Mouse (Mus musculus): ENCODE results near the gene Mab21l2. TPM values are rescaled to one million over a fixed set of nuclear protein-coding genes. Genes with fewer than 3 reads are reported as not detected.

Mab21l2 gene
- polyA plus RNA-seq, 2 experiments = 31.8 to 38.6 TPM

- peaks cover 14% of the 10 kb centered on the region for H3K4me1 ChIP-seq (ENCODE audit: control insufficient read depth, insufficient read depth, low read length)
- H3K27me3 ChIP-seq (ENCODE audit: control insufficient read depth, insufficient read depth, low read length) = no peaks in the 10 kb centered on the region
- H3K36me3 ChIP-seq (ENCODE audit: control insufficient read depth, insufficient read depth, low read length) = no peaks in the 10 kb centered on the region
- ATAC-seq (ENCODE audit: low FRiP score, low read depth) (no peak), DNase-seq (ENCODE audit: low spot score) (no peak)
- no peaks in the 10 kb centered on the region for H3K9me3 ChIP-seq (ENCODE audit: control insufficient read depth, low read length)
- no peak for TF ChIP-seq POLR2A (IDR thresholded peaks at IDR 0.05; ENCODE audit: borderline replicate concordance, extremely low read depth, insufficient read depth, insufficient read length)
- peak overlapping the region; percentile 44 for H3K27ac ChIP-seq (replicated peaks; ENCODE audit: low read depth, low read length)
- H3K4me2 ChIP-seq (replicated peaks; ENCODE audit: low read depth, low read length, severe bottlenecking) = peak overlapping the region; percentile 33
- no peak overlapping the region for H3K9ac ChIP-seq (ENCODE audit: low read depth, low read length, severe bottlenecking)
- WGBS = 35% methylated on average over 11 of the region's 11 CpGs
- no peak overlapping the region for H3K4me3 ChIP-seq (replicated peaks; ENCODE audit: low read length)
Observed at GRCm38 (mm10) chr3:86539555-86540168, 8.8 kb downstream of the Mab21l2 start.

- peak overlapping the region; percentile 10; the same call in 1 of the 2 replicates for H3K4me3 ChIP-seq (replicated peaks; ENCODE audit: low read length)
- DNase-seq (ENCODE audit: low spot score) = no peak
- H3K4me2 ChIP-seq (replicated peaks; ENCODE audit: low read depth, low read length, severe bottlenecking) = peak overlapping the region; percentile 33
- WGBS = 20% methylated on average over 13 of the region's 13 CpGs
- peaks cover 14% of the 10 kb centered on the region for H3K4me1 ChIP-seq (ENCODE audit: control insufficient read depth, insufficient read depth, low read length)
- H3K36me3 ChIP-seq (ENCODE audit: control insufficient read depth, insufficient read depth, low read length) = no peaks in the 10 kb centered on the region
- peak; percentile 62 for ATAC-seq (ENCODE audit: low FRiP score, low read depth)
- no peak for TF ChIP-seq POLR2A (IDR thresholded peaks at IDR 0.05; ENCODE audit: borderline replicate concordance, extremely low read depth, insufficient read depth, insufficient read length)
- H3K9me3 ChIP-seq (ENCODE audit: control insufficient read depth, low read length) = no peaks in the 10 kb centered on the region
- no peaks in the 10 kb centered on the region for H3K27me3 ChIP-seq (ENCODE audit: control insufficient read depth, insufficient read depth, low read length)
- peak overlapping the region; percentile 44 for H3K27ac ChIP-seq (replicated peaks; ENCODE audit: low read depth, low read length)
- peak overlapping the region; percentile 41; the same call in 1 of the 2 replicates for H3K9ac ChIP-seq (ENCODE audit: low read depth, low read length, severe bottlenecking)
Observed at GRCm38 (mm10) chr3:86538645-86539554, 9.5 kb downstream of the Mab21l2 start.

GRCm38 (mm10) chr3:86536751-86537150 is 11.7 kb downstream of the Mab21l2 start:
- H3K36me3 ChIP-seq (ENCODE audit: control insufficient read depth, insufficient read depth, low read length) = no peaks in the 10 kb centered on the region
- ATAC-seq (ENCODE audit: low FRiP score, low read depth) = no peak
- peaks cover 19% of the 10 kb centered on the region for H3K4me1 ChIP-seq (ENCODE audit: control insufficient read depth, insufficient read depth, low read length)
- no peak overlapping the region for H3K9ac ChIP-seq (ENCODE audit: low read depth, low read length, severe bottlenecking)
- DNase-seq (ENCODE audit: low spot score) = no peak
- no peaks in the 10 kb centered on the region for H3K9me3 ChIP-seq (ENCODE audit: control insufficient read depth, low read length)
- 29% methylated on average over 1 of the region's 1 CpGs for WGBS
- no peaks in the 10 kb centered on the region for H3K27me3 ChIP-seq (ENCODE audit: control insufficient read depth, insufficient read depth, low read length)
- TF ChIP-seq POLR2A (IDR thresholded peaks at IDR 0.05; ENCODE audit: borderline replicate concordance, extremely low read depth, insufficient read depth, insufficient read length) = no peak
- no peak overlapping the region for H3K4me3 ChIP-seq (replicated peaks; ENCODE audit: low read length)
- no peak overlapping the region for H3K27ac ChIP-seq (replicated peaks; ENCODE audit: low read depth, low read length)
- no peak overlapping the region for H3K4me2 ChIP-seq (replicated peaks; ENCODE audit: low read depth, low read length, severe bottlenecking)

- H3K27ac ChIP-seq (replicated peaks; ENCODE audit: low read depth, low read length) = peak overlapping the region; percentile 67
- peak overlapping the region; percentile 46 for H3K4me2 ChIP-seq (replicated peaks; ENCODE audit: low read depth, low read length, severe bottlenecking)
- TF ChIP-seq POLR2A (IDR thresholded peaks at IDR 0.05; ENCODE audit: borderline replicate concordance, extremely low read depth, insufficient read depth, insufficient read length) = no peak
- no peaks in the 10 kb centered on the region for H3K27me3 ChIP-seq (ENCODE audit: control insufficient read depth, insufficient read depth, low read length)
- peak overlapping the region; percentile 36; the same call in 1 of the 2 replicates for H3K9ac ChIP-seq (ENCODE audit: low read depth, low read length, severe bottlenecking)
- no peaks in the 10 kb centered on the region for H3K9me3 ChIP-seq (ENCODE audit: control insufficient read depth, low read length)
- H3K4me1 ChIP-seq (ENCODE audit: control insufficient read depth, insufficient read depth, low read length) = peaks cover 10% of the 10 kb centered on the region
- ATAC-seq (ENCODE audit: low FRiP score, low read depth) (peak; percentile 81), DNase-seq (ENCODE audit: low spot score) (peak; percentile 79)
- peak overlapping the region; percentile 24 for H3K4me3 ChIP-seq (replicated peaks; ENCODE audit: low read length)
- no peaks in the 10 kb centered on the region for H3K36me3 ChIP-seq (ENCODE audit: control insufficient read depth, insufficient read depth, low read length)
- 20% methylated on average over 16 of the region's 16 CpGs for WGBS
Observed at GRCm38 (mm10) chr3:86531531-86532269, 16.7 kb downstream of the Mab21l2 start.

All from limb, embryonic 14.5 days (tissue).